Mouse (Mus musculus): ENCODE results near the gene Ddx6. TPM values are rescaled to one million over a fixed set of nuclear protein-coding genes. Genes with fewer than 3 reads are reported as not detected.
"Not testable (repeated sequence)": the region's sequence is repeated elsewhere in the genome, so short reads cannot be mapped to it uniquely, and the experiment has no call there.

Ddx6 gene
- polyA plus RNA-seq, 1 experiment from 2014 or later = 11.2 TPM

DNA sequence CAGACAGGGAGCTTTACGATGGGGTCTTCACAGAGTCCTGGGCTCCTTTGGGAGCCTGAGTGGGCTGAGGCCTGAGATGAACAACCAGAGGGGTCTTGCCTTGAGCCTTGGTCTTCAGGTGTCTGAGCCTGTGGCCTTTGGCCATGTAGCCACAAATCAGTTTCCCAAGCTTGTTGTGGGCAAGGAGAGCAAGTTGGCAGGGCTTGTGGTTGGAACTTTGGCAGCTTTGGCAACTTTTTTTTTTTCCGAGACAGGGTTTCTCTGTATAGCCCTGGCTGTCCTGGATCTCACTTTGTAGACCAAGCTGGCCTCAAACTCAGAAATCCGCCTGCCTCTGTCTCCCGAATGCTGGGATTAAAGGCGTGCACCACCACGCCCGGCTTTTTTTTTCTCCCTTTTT lies 28.6 kb upstream of the Ddx6 start:
- H3K27me3 ChIP-seq (ENCODE audit: insufficient read depth, low read length) = not testable (repeated sequence)

DNA sequence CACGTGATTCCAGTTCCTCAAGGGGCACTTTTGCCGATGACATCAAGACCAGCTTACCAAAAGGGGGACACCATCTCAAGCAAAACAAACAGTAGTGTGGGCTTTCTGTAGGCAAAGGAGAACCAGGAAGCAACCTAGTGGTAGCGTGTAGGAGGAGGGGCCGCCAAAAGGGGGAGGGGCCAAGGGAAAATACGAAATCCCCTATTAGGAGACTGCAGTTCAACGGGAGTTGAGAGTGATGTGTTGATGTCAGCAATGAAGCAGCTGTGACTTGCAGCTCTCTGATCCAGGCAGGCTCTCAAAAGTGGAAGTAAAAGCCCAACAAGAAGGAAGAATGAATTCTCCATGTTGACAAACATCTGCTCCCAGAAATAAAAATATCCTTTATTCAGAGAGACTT lies 25.3 kb upstream of the Ddx6 start:
- Histone ChIP-seq H3K27ac (ENCODE audit: low read length) (no peak overlapping the region), H3K27me3 (ENCODE audit: insufficient read depth, low read length) (no peaks in the 10 kb centered on the region), H3K36me3 (ENCODE audit: insufficient read depth, low read length) (no peaks in the 10 kb centered on the region), H3K4me1 (ENCODE audit: insufficient read depth, low read length) (peaks cover 8% of the 10 kb centered on the region; the same call in 1 of the 2 replicates), H3K4me3 (ENCODE audit: low read length) (0 out of 2 replicates have a peak overlapping the region, but pooled peaks have one; percentile 10), H3K9me3 (ENCODE audit: low read length) (peaks cover 5% of the 10 kb centered on the region; the same call in 1 of the 2 replicates), H3K9ac (replicated peaks; ENCODE audit: low read length) (no peak overlapping the region), H3K4me2 (replicated peaks; ENCODE audit: low read depth, low read length) (peak overlapping the region; percentile 29)
- WGBS = 47% methylated on average over 6 of the region's 6 CpGs
- no peak for ATAC-seq (ENCODE audit: low FRiP score, low TSS enrichment)

More for the DNA sequence above, 28.6 kb upstream of the Ddx6 start:
- not testable (repeated sequence) for H3K4me3 ChIP-seq (ENCODE audit: low read length); H3K4me2 ChIP-seq (replicated peaks; ENCODE audit: low read depth, low read length); H3K27ac ChIP-seq (ENCODE audit: low read length); H3K9ac ChIP-seq (replicated peaks; ENCODE audit: low read length); H3K9me3 ChIP-seq (ENCODE audit: low read length); ATAC-seq (ENCODE audit: low FRiP score, low TSS enrichment); H3K4me1 ChIP-seq (ENCODE audit: insufficient read depth, low read length); H3K36me3 ChIP-seq (ENCODE audit: insufficient read depth, low read length)
- WGBS = 95% methylated on average over 7 of the region's 7 CpGs

DNA sequence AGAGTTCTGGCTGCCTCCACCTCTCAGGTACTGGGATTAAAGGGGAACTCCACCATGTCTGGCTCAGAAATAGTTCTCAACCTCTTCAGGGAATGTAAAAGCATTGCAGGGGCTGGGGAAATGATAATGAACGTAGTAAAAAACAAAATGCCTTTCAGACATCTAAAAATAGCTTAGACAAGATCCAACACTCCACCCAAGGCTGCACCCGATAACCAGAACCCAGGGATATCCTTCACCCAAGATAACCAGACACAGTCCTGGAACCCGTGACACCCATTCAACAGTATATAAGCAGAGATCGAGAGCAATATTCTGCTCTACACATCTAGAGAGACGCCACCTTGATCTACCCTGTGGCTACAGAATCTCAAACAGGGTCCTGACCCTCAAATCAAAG lies 24.6 kb upstream of the Ddx6 start:
- Histone ChIP-seq H3K9ac (replicated peaks; ENCODE audit: low read length) (no peak overlapping the region), H3K36me3 (ENCODE audit: insufficient read depth, low read length) (no peaks in the 10 kb centered on the region), H3K4me1 (ENCODE audit: insufficient read depth, low read length) (peaks cover 8% of the 10 kb centered on the region; the same call in 1 of the 2 replicates), H3K9me3 (ENCODE audit: low read length) (peaks cover 5% of the 10 kb centered on the region; the same call in 1 of the 2 replicates), H3K4me2 (replicated peaks; ENCODE audit: low read depth, low read length) (no peak overlapping the region), H3K27ac (ENCODE audit: low read length) (no peak overlapping the region), H3K27me3 (ENCODE audit: insufficient read depth, low read length) (no peaks in the 10 kb centered on the region), H3K4me3 (ENCODE audit: low read length) (no peak overlapping the region)
- 89% methylated on average over 5 of the region's 5 CpGs for WGBS
- ATAC-seq (ENCODE audit: low FRiP score, low TSS enrichment) = no peak

DNA sequence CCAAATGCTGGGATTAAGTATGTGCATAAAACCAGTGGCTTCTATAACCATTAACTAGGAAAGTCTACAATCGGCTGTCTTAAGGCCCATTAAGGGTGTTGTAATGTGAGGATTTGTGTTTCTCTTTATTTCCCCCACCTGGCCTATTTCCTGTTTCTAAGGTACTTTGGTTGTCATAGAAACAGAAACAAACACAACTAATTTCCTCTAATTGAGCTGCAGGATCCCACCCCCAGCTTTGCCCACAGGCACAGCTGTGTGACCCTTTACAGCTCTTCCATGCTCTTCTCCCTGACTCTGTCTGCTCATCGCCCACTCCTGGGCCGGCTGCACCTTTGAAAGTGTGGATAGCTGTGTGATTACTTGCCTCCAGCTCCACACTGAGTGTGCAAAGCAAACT lies 23.3 kb upstream of the Ddx6 start:
- H3K4me3 ChIP-seq (ENCODE audit: low read length) = no peak overlapping the region
- H3K27ac ChIP-seq (ENCODE audit: low read length) = no peak overlapping the region
- no peak overlapping the region for H3K4me2 ChIP-seq (replicated peaks; ENCODE audit: low read depth, low read length)
- no peaks in the 10 kb centered on the region for H3K27me3 ChIP-seq (ENCODE audit: insufficient read depth, low read length)
- no peak overlapping the region for H3K9ac ChIP-seq (replicated peaks; ENCODE audit: low read length)
- peaks cover 5% of the 10 kb centered on the region; the same call in 1 of the 2 replicates for H3K9me3 ChIP-seq (ENCODE audit: low read length)
- ATAC-seq (ENCODE audit: low FRiP score, low TSS enrichment) = peak; percentile 35; the same call in 1 of the 2 replicates
- H3K36me3 ChIP-seq (ENCODE audit: insufficient read depth, low read length) = no peaks in the 10 kb centered on the region
- peaks cover 8% of the 10 kb centered on the region; the same call in 1 of the 2 replicates for H3K4me1 ChIP-seq (ENCODE audit: insufficient read depth, low read length)
- WGBS = 12% methylated on average over 3 of the region's 3 CpGs

DNA sequence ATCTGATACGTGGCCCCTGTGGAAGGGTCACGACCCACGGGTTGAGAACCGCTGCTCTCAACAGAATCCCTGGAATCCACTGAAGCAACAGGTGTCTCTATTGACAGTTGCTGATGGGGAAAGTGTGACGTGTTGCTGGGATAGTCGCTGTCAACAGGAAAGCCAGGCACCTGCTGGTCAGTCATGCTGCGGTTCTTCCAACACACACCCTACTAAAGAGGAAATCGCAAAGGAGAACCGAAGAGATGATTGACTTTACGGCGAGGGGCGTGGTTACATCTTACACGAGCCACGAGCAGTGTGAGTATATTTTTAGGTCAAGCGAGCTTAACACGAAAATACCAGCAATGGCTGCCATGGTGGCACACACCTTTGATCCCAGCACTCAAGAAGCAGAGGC lies 22.3 kb upstream of the Ddx6 start:
- peaks cover 8% of the 10 kb centered on the region; the same call in 1 of the 2 replicates for H3K4me1 ChIP-seq (ENCODE audit: insufficient read depth, low read length)
- H3K9ac ChIP-seq (replicated peaks; ENCODE audit: low read length) = no peak overlapping the region
- H3K27ac ChIP-seq (ENCODE audit: low read length) = no peak overlapping the region
- no peaks in the 10 kb centered on the region for H3K27me3 ChIP-seq (ENCODE audit: insufficient read depth, low read length)
- H3K4me3 ChIP-seq (ENCODE audit: low read length) = no peak overlapping the region
- no peaks in the 10 kb centered on the region for H3K36me3 ChIP-seq (ENCODE audit: insufficient read depth, low read length)
- WGBS = 79% methylated on average over 16 of the region's 16 CpGs
- ATAC-seq (ENCODE audit: low FRiP score, low TSS enrichment) = no peak
- no peak overlapping the region for H3K4me2 ChIP-seq (replicated peaks; ENCODE audit: low read depth, low read length)
- peaks cover 5% of the 10 kb centered on the region; the same call in 1 of the 2 replicates for H3K9me3 ChIP-seq (ENCODE audit: low read length)

DNA sequence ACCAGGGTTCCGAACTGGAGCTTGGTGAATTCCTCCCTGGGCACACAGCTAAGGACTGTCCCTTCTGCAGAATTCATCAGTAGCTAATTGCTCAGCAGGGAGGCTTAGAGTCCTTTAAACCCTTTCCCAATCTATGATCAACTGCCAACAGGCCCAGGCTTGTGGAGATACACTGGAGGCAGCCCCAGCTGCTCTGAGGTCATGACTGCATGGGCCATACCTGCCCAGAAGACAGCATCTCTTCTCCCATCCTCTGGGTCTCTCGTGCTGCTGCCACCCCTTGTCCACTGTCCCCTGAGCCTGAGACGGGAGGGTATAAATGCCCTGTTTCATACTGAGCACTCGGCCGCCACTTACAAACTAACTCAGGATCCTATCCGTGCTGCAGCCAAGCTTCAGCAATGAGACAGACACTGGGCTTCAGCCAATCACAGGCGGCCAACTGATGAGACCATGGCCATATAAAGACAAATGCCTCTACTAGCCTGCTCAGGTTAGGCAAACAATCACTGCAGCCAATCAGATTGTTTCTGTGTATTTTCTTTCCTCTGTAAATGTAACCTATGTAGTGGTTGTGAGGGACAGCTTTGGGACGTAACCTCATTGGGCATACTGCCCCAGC lies 17.9 kb upstream of the Ddx6 start:
- Histone ChIP-seq H3K4me3 (ENCODE audit: low read length) (no peak overlapping the region), H3K4me1 (ENCODE audit: insufficient read depth, low read length) (no peaks in the 10 kb centered on the region; the same call in 1 of the 2 replicates), H3K27ac (ENCODE audit: low read length) (no peak overlapping the region), H3K9me3 (ENCODE audit: low read length) (peaks cover 5% of the 10 kb centered on the region; the same call in 1 of the 2 replicates), H3K4me2 (replicated peaks; ENCODE audit: low read depth, low read length) (no peak overlapping the region), H3K36me3 (ENCODE audit: insufficient read depth, low read length) (no peaks in the 10 kb centered on the region), H3K9ac (replicated peaks; ENCODE audit: low read length) (no peak overlapping the region), H3K27me3 (ENCODE audit: insufficient read depth, low read length) (no peaks in the 10 kb centered on the region)
- 68% methylated on average over 8 of the region's 8 CpGs for WGBS
- no peak for ATAC-seq (ENCODE audit: low FRiP score, low TSS enrichment)

DNA sequence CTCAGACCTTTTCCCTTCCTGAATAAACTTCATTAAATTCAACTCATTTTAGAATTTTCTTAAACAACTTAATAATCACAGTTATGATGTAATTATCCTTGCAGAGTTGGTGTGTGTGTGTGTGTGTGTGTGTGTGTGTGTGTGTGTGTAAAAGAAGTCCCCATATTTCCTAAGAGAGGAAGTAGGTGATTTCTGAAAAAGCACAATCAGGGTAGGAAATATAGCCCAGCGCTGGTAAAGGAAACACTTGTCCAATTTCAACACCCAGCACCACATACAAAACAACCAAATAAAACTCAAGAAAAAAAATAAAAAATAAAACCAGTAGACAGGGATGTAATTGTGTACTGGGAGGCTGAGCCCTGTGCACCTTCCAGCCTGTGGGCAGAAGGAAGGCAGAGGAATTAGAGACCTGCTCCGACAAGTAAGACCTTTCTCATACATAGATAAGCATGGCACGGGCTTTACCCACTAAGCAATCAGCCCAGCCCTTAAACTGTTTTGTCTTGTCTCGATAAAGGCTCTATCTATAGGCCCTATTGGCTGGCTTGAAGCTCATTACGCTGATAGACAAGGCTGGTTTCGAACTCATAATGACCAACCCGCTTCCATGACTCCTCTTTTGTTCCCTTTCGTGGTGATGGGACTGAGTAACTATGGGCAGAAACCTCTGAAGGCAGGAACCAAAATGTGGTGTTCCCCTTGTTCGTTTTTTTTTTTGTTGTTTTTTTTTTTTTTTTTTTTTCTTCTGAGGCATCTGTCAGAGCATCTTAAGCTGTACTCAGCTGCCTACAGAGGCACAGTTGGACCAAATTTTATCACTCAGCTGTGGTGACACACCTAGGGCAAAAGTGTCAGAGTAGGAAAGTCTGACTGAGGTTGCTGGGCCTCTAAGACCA lies 17.2 kb upstream of the Ddx6 start:
- Histone ChIP-seq H3K27me3 (ENCODE audit: insufficient read depth, low read length) (no peaks in the 10 kb centered on the region), H3K9ac (replicated peaks; ENCODE audit: low read length) (no peak overlapping the region), H3K4me1 (ENCODE audit: insufficient read depth, low read length) (no peaks in the 10 kb centered on the region), H3K27ac (ENCODE audit: low read length) (no peak overlapping the region), H3K4me2 (replicated peaks; ENCODE audit: low read depth, low read length) (no peak overlapping the region), H3K9me3 (ENCODE audit: low read length) (peaks cover 6% of the 10 kb centered on the region; the same call in 1 of the 2 replicates), H3K4me3 (ENCODE audit: low read length) (no peak overlapping the region), H3K36me3 (ENCODE audit: insufficient read depth, low read length) (no peaks in the 10 kb centered on the region)
- WGBS = 88% methylated on average over 9 of the region's 9 CpGs
- ATAC-seq (ENCODE audit: low FRiP score, low TSS enrichment) = no peak

DNA sequence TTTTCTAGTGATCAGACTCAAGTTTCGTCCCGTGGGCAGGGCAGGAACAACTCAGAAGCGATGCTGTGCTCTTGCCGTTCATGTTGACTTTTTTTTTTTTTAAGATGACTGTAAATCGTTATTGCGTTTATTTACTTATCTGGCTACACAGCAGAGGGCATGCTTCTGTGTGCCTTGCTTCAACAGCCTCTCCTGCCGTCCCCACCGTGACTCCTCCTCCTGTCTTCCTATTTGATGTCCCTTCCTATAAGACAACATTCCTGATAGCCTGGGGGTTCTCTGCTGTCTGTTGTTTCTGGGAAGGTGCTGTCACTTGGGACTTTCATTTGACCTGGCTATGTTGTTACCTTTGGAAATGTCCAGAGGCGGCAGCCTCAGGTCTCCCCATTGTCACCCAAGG lies 16.1 kb upstream of the Ddx6 start:
- H3K4me2 ChIP-seq (replicated peaks; ENCODE audit: low read depth, low read length) = no peak overlapping the region
- no peak overlapping the region for H3K4me3 ChIP-seq (ENCODE audit: low read length)
- no peak overlapping the region for H3K27ac ChIP-seq (ENCODE audit: low read length)
- no peaks in the 10 kb centered on the region for H3K27me3 ChIP-seq (ENCODE audit: insufficient read depth, low read length)
- H3K36me3 ChIP-seq (ENCODE audit: insufficient read depth, low read length) = no peaks in the 10 kb centered on the region
- 35% methylated on average over 9 of the region's 9 CpGs for WGBS
- ATAC-seq (ENCODE audit: low FRiP score, low TSS enrichment) = no peak
- H3K9me3 ChIP-seq (ENCODE audit: low read length) = peaks cover 9% of the 10 kb centered on the region; the same call in 1 of the 2 replicates
- no peak overlapping the region for H3K9ac ChIP-seq (replicated peaks; ENCODE audit: low read length)
- no peaks in the 10 kb centered on the region for H3K4me1 ChIP-seq (ENCODE audit: insufficient read depth, low read length)

DNA sequence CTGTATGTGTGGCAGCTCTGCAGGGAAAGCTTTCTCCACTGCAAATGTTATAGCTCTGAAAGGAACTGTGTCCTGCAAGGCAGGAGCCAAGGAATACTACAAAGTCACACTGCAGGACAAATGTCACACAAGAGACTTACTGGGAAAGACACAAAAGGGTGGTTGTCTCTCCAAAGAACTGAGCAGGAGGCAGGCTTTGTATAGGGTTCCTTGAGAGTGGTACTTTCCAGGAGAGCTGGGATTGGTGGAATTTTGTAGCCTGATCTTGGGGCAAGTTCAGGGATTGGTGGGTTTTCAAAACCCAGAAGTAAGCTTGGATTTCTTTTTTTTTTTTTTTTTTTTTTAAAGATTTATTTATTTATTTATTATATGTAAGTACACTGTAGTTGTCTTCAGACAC lies 15.6 kb upstream of the Ddx6 start:
- no peaks in the 10 kb centered on the region for H3K36me3 ChIP-seq (ENCODE audit: insufficient read depth, low read length)
- no peaks in the 10 kb centered on the region for H3K27me3 ChIP-seq (ENCODE audit: insufficient read depth, low read length)
- H3K9me3 ChIP-seq (ENCODE audit: low read length) = peaks cover 5% of the 10 kb centered on the region; the same call in 1 of the 2 replicates
- no peak overlapping the region for H3K27ac ChIP-seq (ENCODE audit: low read length)
- no peak overlapping the region for H3K4me2 ChIP-seq (replicated peaks; ENCODE audit: low read depth, low read length)
- ATAC-seq (ENCODE audit: low FRiP score, low TSS enrichment) = no peak
- no peak overlapping the region for H3K4me3 ChIP-seq (ENCODE audit: low read length)
- H3K9ac ChIP-seq (replicated peaks; ENCODE audit: low read length) = no peak overlapping the region
- no peaks in the 10 kb centered on the region for H3K4me1 ChIP-seq (ENCODE audit: insufficient read depth, low read length)

DNA sequence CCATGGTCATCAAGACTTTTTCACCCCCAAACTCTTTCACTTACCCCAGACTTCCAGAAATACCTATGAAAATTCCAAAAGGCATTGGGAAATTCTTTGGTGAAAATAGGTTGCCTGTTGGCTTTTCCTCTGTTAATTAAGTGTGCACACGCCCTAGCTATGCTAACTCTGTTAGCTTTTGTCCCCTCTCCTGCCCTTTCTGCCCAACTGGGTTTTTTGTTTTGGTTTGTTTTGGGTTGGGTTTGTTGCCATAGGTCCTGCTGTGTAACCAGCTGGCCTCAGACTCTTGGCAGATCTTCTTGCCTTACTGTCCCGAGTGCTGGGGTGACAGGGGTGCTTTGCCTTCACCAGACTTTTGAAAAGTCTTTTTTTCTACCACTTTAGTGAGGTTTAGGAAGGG lies 13.7 kb upstream of the Ddx6 start:
- Histone ChIP-seq H3K4me1 (ENCODE audit: insufficient read depth, low read length) (no peaks in the 10 kb centered on the region), H3K27me3 (ENCODE audit: insufficient read depth, low read length) (no peaks in the 10 kb centered on the region), H3K9me3 (ENCODE audit: low read length) (0 out of 2 replicates have a peak, but pooled peaks cover 4% of the 10 kb centered on the region), H3K36me3 (ENCODE audit: insufficient read depth, low read length) (no peaks in the 10 kb centered on the region), H3K4me2 (replicated peaks; ENCODE audit: low read depth, low read length) (no peak overlapping the region), H3K9ac (replicated peaks; ENCODE audit: low read length) (no peak overlapping the region), H3K4me3 (ENCODE audit: low read length) (no peak overlapping the region), H3K27ac (ENCODE audit: low read length) (no peak overlapping the region)
- 26% methylated on average over 2 of the region's 2 CpGs for WGBS
- no peak for ATAC-seq (ENCODE audit: low FRiP score, low TSS enrichment)
